Mouse (Mus musculus) ES-CJ7 (cell line): ENCODE data around the gene Pdilt.
"Not testable (repeated sequence)": the region's sequence is repeated elsewhere in the genome, so short reads cannot be mapped to it uniquely, and the experiment has no call there.

Experiments
- DNase-seq: peaks from one replicate; pipeline ENCODE4 v3.0.0; 2011; ENCODE audit warnings: low read depth, low spot score

Gene Pdilt

GRCm38 (mm10) chr7:119523389-119523788, at the start of gene Pdilt:
Pdilt (minus strand) TSS chr7:119523489.
- DNase-seq = no peak

- DNase-seq = not testable (repeated sequence)
These were observed 39.2 kb upstream of the Pdilt start for GRCm38 (mm10) chr7:119562476-119562875.

GRCm38 (mm10) chr7:119561441-119561840, 38.2 kb upstream of the Pdilt start:
- DNase-seq = no peak

- DNase-seq = no peak
These were observed 37.2 kb upstream of the Pdilt start for GRCm38 (mm10) chr7:119560452-119560835.

GRCm38 (mm10) chr7:119559789-119560451, 36.6 kb upstream of the Pdilt start:
- no peak for DNase-seq

- DNase-seq = no peak
These were observed 30.8 kb upstream of the Pdilt start, which contains the start of gene Acsm2 for GRCm38 (mm10) chr7:119554040-119554439. Acsm2 (plus strand) TSS chr7:119554340.

GRCm38 (mm10) chr7:119550471-119551222, 27.4 kb upstream of the Pdilt start:
- DNase-seq = no peak

- DNase-seq = peak; percentile 52
These were observed 22.3 kb upstream of the Pdilt start for GRCm38 (mm10) chr7:119545572-119545971.

GRCm38 (mm10) chr7:119542445-119542844, 19.2 kb upstream of the Pdilt start:
- no peak for DNase-seq

GRCm38 (mm10) chr7:119534389-119534788, 11.1 kb upstream of the Pdilt start:
- no peak for DNase-seq

- DNase-seq = no peak
These were observed 9.6 kb upstream of the Pdilt start for GRCm38 (mm10) chr7:119532924-119533323.

GRCm38 (mm10) chr7:119528617-119529016, 5.3 kb upstream of the Pdilt start:
- no peak for DNase-seq

- no peak for DNase-seq
These were observed 4.3 kb upstream of the Pdilt start for GRCm38 (mm10) chr7:119527548-119527947.

GRCm38 (mm10) chr7:119527135-119527534, 3.8 kb upstream of the Pdilt start:
- no peak for DNase-seq

GRCm38 (mm10) chr7:119526486-119526885, 3.2 kb upstream of the Pdilt start:
- no peak for DNase-seq

- no peak for DNase-seq
These were observed 2.6 kb upstream of the Pdilt start for GRCm38 (mm10) chr7:119525881-119526281.

GRCm38 (mm10) chr7:119522385-119522784, 904 bp downstream of the Pdilt start:
- DNase-seq = no peak

GRCm38 (mm10) chr7:119521816-119522215, 1.5 kb downstream of the Pdilt start:
- DNase-seq = no peak

GRCm38 (mm10) chr7:119519654-119520053, 3.6 kb downstream of the Pdilt start:
- DNase-seq = peak; percentile 64

GRCm38 (mm10) chr7:119519163-119519562, 4.1 kb downstream of the Pdilt start, which contains the start of gene Acsm5:
Acsm5 (plus strand) TSS chr7:119519463.
- no peak for DNase-seq

- no peak for DNase-seq
These were observed 7.1 kb downstream of the Pdilt start for GRCm38 (mm10) chr7:119516272-119516558.

GRCm38 (mm10) chr7:119515492-119516271, 7.6 kb downstream of the Pdilt start:
- peak; percentile 18 for DNase-seq
